Mouse (Mus musculus) v-Abl transformed pro-B cells (cell line): ENCODE data around the gene Pom121l2.

ENCODE experiments used
- in situ Hi-C, 2 experiments: fragments of 400-800 bp; cut with MboI; formaldehyde crosslinking; loops; one replicate each; pipeline ENCODE4 v1.15.1; 2025; ENCODE audit not compliant: unreplicated experiment in 2 of 2

Pom121l2 gene

GRCm38 (mm10) chr13:21980981-21981802 is at the start of gene Pom121l2:
Gene Pom121l2 (plus strand): TSS chr13:21981194.
- in situ Hi-C loops, result no loop called here

- in situ Hi-C loops, result loop anchor here (5.0 to 25.0 kb wide), 3 partner anchors 91 to 1619 kb away; no protein-coding TSS in a partner anchor
These were observed 49.3 kb upstream of the Pom121l2 start for GRCm38 (mm10) chr13:21931740-21932139.

- in situ Hi-C loops, result loop anchor here (5.0 to 25.0 kb wide), 3 partner anchors 88 to 1622 kb away; no protein-coding TSS in a partner anchor
These were observed 47.1 kb upstream of the Pom121l2 start for GRCm38 (mm10) chr13:21933626-21934548.

- in situ Hi-C loops, result loop anchor here (5.0 to 25.0 kb wide), 7 partner anchors 87 to 1623 kb away; no protein-coding TSS in a partner anchor
These were observed 45.8 kb upstream of the Pom121l2 start for GRCm38 (mm10) chr13:21934982-21935791.

- in situ Hi-C loops, result loop anchor here (5.0 to 25.0 kb wide), 6 partner anchors 224 to 1624 kb away; no protein-coding TSS in a partner anchor
These were observed 45.2 kb upstream of the Pom121l2 start for GRCm38 (mm10) chr13:21935833-21936232.

GRCm38 (mm10) chr13:21936968-21937367 is 44.0 kb upstream of the Pom121l2 start:
- in situ Hi-C loops, result loop anchor here (5.0 to 25.0 kb wide), 6 partner anchors 225 to 1625 kb away; no protein-coding TSS in a partner anchor

GRCm38 (mm10) chr13:21940213-21940612 is 40.8 kb upstream of the Pom121l2 start:
- in situ Hi-C loops, result loop anchor here (10.0 to 25.0 kb wide), 2 partner anchors 225 to 1628 kb away; partner anchors contain the start of genes Hist1h2ai (in 1 of the 2), Hist1h2bl (in 1 of the 2) and Hist1h3h (in 1 of the 2)

- in situ Hi-C loops, result loop anchor here (10.0 to 25.0 kb wide), 2 partner anchors 226 to 1629 kb away; partner anchors contain the start of genes Hist1h2ai (in 1 of the 2), Hist1h2bl (in 1 of the 2) and Hist1h3h (in 1 of the 2)
These were observed 40.1 kb upstream of the Pom121l2 start for GRCm38 (mm10) chr13:21940811-21941321.

GRCm38 (mm10) chr13:21943644-21944043 is 37.4 kb upstream of the Pom121l2 start:
- in situ Hi-C loops, result loop anchor here (10.0 to 25.0 kb wide), 2 partner anchors 229 to 1631 kb away; partner anchors contain the start of genes Hist1h2ai (in 1 of the 2), Hist1h2bl (in 1 of the 2) and Hist1h3h (in 1 of the 2)

- in situ Hi-C loops, result loop anchor here (10.0 to 25.0 kb wide), 2 partner anchors 230 to 1632 kb away; partner anchors contain the start of genes Hist1h2ai (in 1 of the 2), Hist1h2bl (in 1 of the 2) and Hist1h3h (in 1 of the 2)
These were observed 36.4 kb upstream of the Pom121l2 start for GRCm38 (mm10) chr13:21944592-21944925.

- in situ Hi-C loops, result loop anchor here (10.0 to 25.0 kb wide), 2 partner anchors 230 to 1633 kb away; partner anchors contain the start of genes Hist1h2ai (in 1 of the 2), Hist1h2bl (in 1 of the 2) and Hist1h3h (in 1 of the 2)
These were observed 35.9 kb upstream of the Pom121l2 start, which contains the start of gene Zfp184 for GRCm38 (mm10) chr13:21944926-21945740. Gene Zfp184 (plus strand): TSS chr13:21945094.

GRCm38 (mm10) chr13:21969269-21969668 is 11.7 kb upstream of the Pom121l2 start:
- in situ Hi-C loops, result no loop called here

- in situ Hi-C loops, result loop anchor here (5.0 kb wide), 1 partner anchor 52 kb away; no protein-coding TSS in a partner anchor
These were observed 11.2 kb upstream of the Pom121l2 start for GRCm38 (mm10) chr13:21969816-21970215.

- in situ Hi-C loops, result loop anchor here (5.0 kb wide), 1 partner anchor 51 kb away; no protein-coding TSS in a partner anchor
These were observed 9.4 kb upstream of the Pom121l2 start for GRCm38 (mm10) chr13:21971641-21972040.

- in situ Hi-C loops, result loop anchor here (5.0 kb wide), 1 partner anchor 48 kb away; no protein-coding TSS in a partner anchor
These were observed 6.7 kb upstream of the Pom121l2 start for GRCm38 (mm10) chr13:21974221-21974725.

GRCm38 (mm10) chr13:21974726-21975473 is 6.1 kb upstream of the Pom121l2 start:
- in situ Hi-C loops, result loop anchor here (5.0 kb wide), 1 partner anchor 47 kb away; no protein-coding TSS in a partner anchor

GRCm38 (mm10) chr13:21981803-21982193 is 804 bp downstream of the Pom121l2 start:
- in situ Hi-C loops, result no loop called here
